Mouse (Mus musculus) MEL (cell line): ENCODE measurements around the gene Itgb2l.

ENCODE experiments used
- CHD2 ChIP-seq: IDR thresholded peaks from 2 replicates; pipeline ENCODE4 v1.6.1; 2011; ENCODE audit warnings: low read length, improper control_type of control experiment
- GATA1 ChIP-seq: IDR thresholded peaks from 2 replicates; pipeline ENCODE4 v1.6.1; 2011; ENCODE audit warnings: low read depth, low read length, improper control_type of control experiment

GRCm38 (mm10) chr16:96441826-96442225 lies 1.6 kb downstream of the Itgb2l start:
- TF ChIP-seq GATA1, result no peak
- no peak for TF ChIP-seq CHD2
